Mouse (Mus musculus): ENCODE measurements around the gene Ormdl2.

DNA sequence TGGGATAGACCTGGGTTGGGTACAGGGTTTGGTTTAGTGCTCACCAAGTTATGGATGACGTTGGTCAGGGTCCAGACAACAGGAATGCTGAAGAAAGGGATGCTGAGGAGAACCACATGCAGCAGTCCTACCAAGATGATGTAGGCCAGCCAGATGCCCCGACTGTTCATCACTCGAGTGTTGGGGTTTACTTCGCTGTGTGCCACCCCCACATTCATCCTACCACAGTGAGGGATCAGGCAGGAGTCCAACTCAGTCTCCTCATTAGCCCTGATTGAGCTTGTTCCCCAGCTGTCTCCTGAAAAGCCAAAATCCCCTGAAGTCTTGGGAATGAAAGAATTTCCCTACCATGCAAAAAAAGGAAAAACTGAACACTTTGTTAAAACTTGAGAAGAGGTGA is 1.2 kb downstream of the Ormdl2 start:
- no peak for TF ChIP-seq CTCF (IDR thresholded peaks at IDR 0.05; ENCODE audit: low read depth, low read length)
- TF ChIP-seq POLR2A (IDR thresholded peaks at IDR 0.05; ENCODE audit: extremely low read depth, insufficient read depth, low read length): no peak
